Mouse (Mus musculus): ENCODE measurements around the gene Emcn. TPM values are rescaled to one million over a fixed set of nuclear protein-coding genes. Genes with fewer than 3 reads are reported as not detected.

Gene Emcn
- polyA plus RNA-seq, 1 experiment from 2014 or later = 10.8 TPM

DNA sequence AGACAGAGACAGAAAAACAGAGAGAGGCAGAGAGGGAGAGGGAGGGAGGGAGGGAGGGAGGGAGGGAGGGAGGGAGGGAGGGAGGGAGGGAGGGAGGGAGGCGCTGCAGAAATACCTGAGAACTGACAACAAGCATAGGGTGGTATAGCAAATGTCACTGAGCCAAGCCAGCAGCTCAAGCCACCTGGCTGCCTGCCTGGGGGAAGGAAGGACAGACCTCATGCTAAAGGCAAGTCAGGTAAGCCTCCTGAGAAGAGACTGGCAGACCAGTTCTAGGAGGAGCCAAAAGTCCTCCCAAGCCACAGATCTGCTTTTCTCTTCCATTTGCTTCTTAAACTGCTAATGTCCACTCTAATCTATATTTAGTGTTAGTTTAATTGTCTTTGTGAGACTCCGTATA is 22.5 kb upstream of the Emcn start:
- Histone ChIP-seq H3K36me3 (ENCODE audit: control insufficient read depth, insufficient read depth, low read length) (no peaks in the 10 kb centered on the region), H3K4me3 (replicated peaks; ENCODE audit: low read depth, low read length) (no peak overlapping the region), H3K4me1 (ENCODE audit: control insufficient read depth, insufficient read depth, low read length) (peaks cover 7% of the 10 kb centered on the region; the same call in 1 of the 2 replicates), H3K9me3 (ENCODE audit: control insufficient read depth, low read length) (no peaks in the 10 kb centered on the region), H3K27me3 (ENCODE audit: control insufficient read depth, insufficient read depth, low read length) (no peaks in the 10 kb centered on the region), H3K9ac (replicated peaks; ENCODE audit: low read length) (no peak overlapping the region), H3K4me2 (ENCODE audit: low read length) (no peak overlapping the region), H3K27ac (replicated peaks; ENCODE audit: low read depth, low read length) (no peak overlapping the region)
- 95% methylated on average over 2 of the region's 2 CpGs for WGBS
- DNase-seq = no peak
- ATAC-seq (ENCODE audit: low FRiP score, low TSS enrichment) = no peak

DNA sequence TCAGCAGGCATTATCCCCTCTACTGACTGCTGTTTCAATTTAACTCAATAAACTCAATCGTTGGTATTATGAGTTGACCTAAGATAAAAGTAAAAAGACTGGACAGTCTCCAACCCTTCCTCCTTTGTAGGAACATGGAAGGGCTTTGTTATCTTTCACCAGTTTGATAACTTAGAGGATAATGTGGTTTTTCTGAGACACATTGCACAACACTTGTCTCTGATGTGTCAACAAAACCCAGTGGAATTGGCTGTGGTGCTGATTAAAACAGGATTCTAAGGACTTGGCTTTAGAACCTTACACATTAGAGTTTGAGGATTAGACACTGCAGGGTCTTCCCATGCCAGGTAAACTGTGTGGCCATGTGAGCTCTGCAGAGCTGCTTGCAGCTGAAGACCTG is 20.9 kb upstream of the Emcn start:
- H3K4me1 ChIP-seq (ENCODE audit: control insufficient read depth, insufficient read depth, low read length) = peaks cover 7% of the 10 kb centered on the region; the same call in 1 of the 2 replicates
- no peak for ATAC-seq (ENCODE audit: low FRiP score, low TSS enrichment)
- no peaks in the 10 kb centered on the region for H3K27me3 ChIP-seq (ENCODE audit: control insufficient read depth, insufficient read depth, low read length)
- WGBS = 45% methylated on average over 1 of the region's 1 CpGs
- DNase-seq = no peak
- no peaks in the 10 kb centered on the region for H3K36me3 ChIP-seq (ENCODE audit: control insufficient read depth, insufficient read depth, low read length)
- no peak overlapping the region for H3K9ac ChIP-seq (replicated peaks; ENCODE audit: low read length)
- no peaks in the 10 kb centered on the region for H3K9me3 ChIP-seq (ENCODE audit: control insufficient read depth, low read length)
- H3K4me3 ChIP-seq (replicated peaks; ENCODE audit: low read depth, low read length) = no peak overlapping the region
- no peak overlapping the region for H3K4me2 ChIP-seq (ENCODE audit: low read length)
- H3K27ac ChIP-seq (replicated peaks; ENCODE audit: low read depth, low read length) = no peak overlapping the region

DNA sequence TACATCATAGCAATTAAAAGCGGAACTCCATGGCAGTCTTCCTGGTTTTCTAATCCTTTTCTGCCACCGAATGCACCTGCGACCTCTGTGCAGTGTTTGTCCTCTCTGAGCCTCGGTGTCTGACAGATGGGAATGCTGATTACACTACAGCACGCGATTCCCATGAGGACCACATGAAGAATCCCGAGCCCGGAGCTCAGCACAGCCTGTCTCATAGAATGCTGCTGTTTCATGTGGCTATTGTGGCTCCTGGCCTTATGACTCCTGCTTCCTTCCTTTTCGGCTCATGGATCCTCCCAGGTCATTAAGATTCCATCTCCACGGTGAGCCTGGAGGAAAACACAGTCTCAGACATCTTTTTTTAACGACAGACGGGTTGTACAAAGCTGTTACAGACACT is 18.6 kb upstream of the Emcn start:
- H3K9ac ChIP-seq (replicated peaks; ENCODE audit: low read length) = no peak overlapping the region
- DNase-seq (peak; percentile 63), ATAC-seq (ENCODE audit: low FRiP score, low TSS enrichment) (peak; percentile 50; the same call in 1 of the 2 replicates)
- H3K4me1 ChIP-seq (ENCODE audit: control insufficient read depth, insufficient read depth, low read length) = peaks cover 7% of the 10 kb centered on the region; the same call in 1 of the 2 replicates
- no peaks in the 10 kb centered on the region for H3K27me3 ChIP-seq (ENCODE audit: control insufficient read depth, insufficient read depth, low read length)
- peak overlapping the region; percentile 20; the same call in 1 of the 2 replicates for H3K27ac ChIP-seq (replicated peaks; ENCODE audit: low read depth, low read length)
- no peaks in the 10 kb centered on the region for H3K9me3 ChIP-seq (ENCODE audit: control insufficient read depth, low read length)
- WGBS = 46% methylated on average over 12 of the region's 12 CpGs
- H3K4me3 ChIP-seq (replicated peaks; ENCODE audit: low read depth, low read length) = no peak overlapping the region
- H3K4me2 ChIP-seq (ENCODE audit: low read length) = peak overlapping the region; percentile 22
- no peaks in the 10 kb centered on the region for H3K36me3 ChIP-seq (ENCODE audit: control insufficient read depth, insufficient read depth, low read length)

DNA sequence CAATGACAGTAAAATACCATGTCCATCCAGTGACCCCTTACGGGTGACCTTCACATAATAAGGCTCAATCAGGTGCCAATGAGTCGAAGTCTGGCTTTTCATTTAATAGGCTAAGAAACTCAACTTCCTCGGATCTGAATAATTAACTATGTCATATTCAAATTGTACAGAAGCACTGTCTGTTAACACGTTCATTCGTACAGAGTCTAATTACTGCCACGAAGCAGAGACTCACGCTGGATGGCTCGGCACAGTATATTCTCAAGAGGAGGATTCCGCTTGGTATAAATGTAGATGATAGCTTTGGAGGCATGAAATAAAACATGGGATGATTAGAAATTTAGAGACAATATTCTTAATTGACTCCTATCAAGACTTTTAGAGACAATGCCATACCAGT is 11.0 kb upstream of the Emcn start:
- WGBS = 41% methylated on average over 9 of the region's 9 CpGs
- H3K4me1 ChIP-seq (ENCODE audit: control insufficient read depth, insufficient read depth, low read length) = no peaks in the 10 kb centered on the region
- H3K9ac ChIP-seq (replicated peaks; ENCODE audit: low read length) = no peak overlapping the region
- ATAC-seq (ENCODE audit: low FRiP score, low TSS enrichment) = no peak
- H3K27ac ChIP-seq (replicated peaks; ENCODE audit: low read depth, low read length) = no peak overlapping the region
- H3K4me3 ChIP-seq (replicated peaks; ENCODE audit: low read depth, low read length) = no peak overlapping the region
- no peak overlapping the region for H3K4me2 ChIP-seq (ENCODE audit: low read length)
- H3K9me3 ChIP-seq (ENCODE audit: control insufficient read depth, low read length) = no peaks in the 10 kb centered on the region
- DNase-seq = no peak
- H3K27me3 ChIP-seq (ENCODE audit: control insufficient read depth, insufficient read depth, low read length) = no peaks in the 10 kb centered on the region
- no peaks in the 10 kb centered on the region for H3K36me3 ChIP-seq (ENCODE audit: control insufficient read depth, insufficient read depth, low read length)

DNA sequence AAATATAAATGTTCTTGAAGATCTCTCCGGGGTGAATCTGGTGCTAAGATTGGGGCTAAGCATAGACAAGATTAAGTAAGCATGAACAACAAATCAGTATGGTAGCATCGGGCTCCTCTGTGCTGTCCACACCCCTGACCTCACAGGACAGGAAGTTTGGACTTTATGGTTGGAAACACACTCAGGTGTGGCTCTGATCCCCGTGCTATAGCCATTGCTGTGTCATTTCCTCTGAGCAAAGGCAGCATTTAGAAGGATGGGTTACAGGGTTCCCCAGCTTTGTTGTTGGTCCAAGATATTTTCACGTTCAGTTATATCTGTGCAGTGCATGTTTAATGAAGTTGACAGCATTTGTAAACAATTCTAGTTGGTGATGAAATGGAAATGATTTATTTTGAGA is 9.9 kb upstream of the Emcn start:
- ATAC-seq (ENCODE audit: low FRiP score, low TSS enrichment) = no peak
- no peaks in the 10 kb centered on the region for H3K9me3 ChIP-seq (ENCODE audit: control insufficient read depth, low read length)
- H3K36me3 ChIP-seq (ENCODE audit: control insufficient read depth, insufficient read depth, low read length) = no peaks in the 10 kb centered on the region
- 87% methylated on average over 4 of the region's 4 CpGs for WGBS
- H3K27ac ChIP-seq (replicated peaks; ENCODE audit: low read depth, low read length) = no peak overlapping the region
- H3K4me3 ChIP-seq (replicated peaks; ENCODE audit: low read depth, low read length) = no peak overlapping the region
- H3K4me2 ChIP-seq (ENCODE audit: low read length) = no peak overlapping the region
- no peaks in the 10 kb centered on the region for H3K27me3 ChIP-seq (ENCODE audit: control insufficient read depth, insufficient read depth, low read length)
- no peak overlapping the region for H3K9ac ChIP-seq (replicated peaks; ENCODE audit: low read length)
- no peaks in the 10 kb centered on the region for H3K4me1 ChIP-seq (ENCODE audit: control insufficient read depth, insufficient read depth, low read length)
- no peak for DNase-seq

DNA sequence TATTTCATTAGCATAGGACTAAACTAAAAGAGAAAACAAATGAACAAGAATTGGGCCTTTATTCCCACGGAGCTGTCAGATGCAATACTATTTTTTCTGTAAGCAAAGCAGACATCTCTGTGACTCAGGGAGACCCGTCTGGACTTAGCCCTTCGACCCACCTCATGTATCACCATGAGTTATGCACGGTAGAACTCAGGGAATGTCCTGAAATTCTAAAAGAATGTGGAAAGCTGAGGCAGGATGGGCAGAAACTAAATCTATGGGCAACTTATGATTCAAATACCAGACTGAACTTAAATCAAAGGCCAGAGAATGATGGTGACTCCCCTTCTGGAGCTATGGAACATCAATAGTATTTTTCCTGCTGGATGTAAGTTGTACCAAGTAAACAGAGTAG is 8.3 kb upstream of the Emcn start:
- Histone ChIP-seq H3K9me3 (ENCODE audit: control insufficient read depth, low read length) (no peaks in the 10 kb centered on the region), H3K4me3 (replicated peaks; ENCODE audit: low read depth, low read length) (no peak overlapping the region), H3K9ac (replicated peaks; ENCODE audit: low read length) (no peak overlapping the region), H3K27ac (replicated peaks; ENCODE audit: low read depth, low read length) (no peak overlapping the region), H3K4me2 (ENCODE audit: low read length) (no peak overlapping the region), H3K27me3 (ENCODE audit: control insufficient read depth, insufficient read depth, low read length) (no peaks in the 10 kb centered on the region), H3K36me3 (ENCODE audit: control insufficient read depth, insufficient read depth, low read length) (no peaks in the 10 kb centered on the region), H3K4me1 (ENCODE audit: control insufficient read depth, insufficient read depth, low read length) (no peaks in the 10 kb centered on the region)
- DNase-seq (no peak), ATAC-seq (ENCODE audit: low FRiP score, low TSS enrichment) (no peak)
- 83% methylated on average over 4 of the region's 4 CpGs for WGBS

DNA sequence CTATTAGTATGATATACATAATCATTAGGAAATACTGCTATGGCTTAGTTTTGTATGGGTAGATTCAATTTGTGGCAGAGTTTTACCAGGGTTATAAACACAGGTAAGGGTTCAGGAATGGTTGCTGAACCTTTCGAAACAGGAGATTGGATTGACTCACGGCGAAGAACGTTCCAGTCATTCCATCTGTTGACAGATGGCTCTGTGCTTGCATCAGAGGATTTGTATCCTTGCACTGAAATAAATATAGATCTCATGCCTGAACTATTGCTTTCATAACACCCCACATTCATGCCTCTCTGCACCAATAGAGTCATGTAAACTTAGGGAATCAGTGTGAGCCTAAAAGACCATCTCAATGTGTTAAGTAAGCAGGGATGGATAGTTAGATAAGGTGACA is 4.9 kb upstream of the Emcn start:
- no peak overlapping the region for H3K4me3 ChIP-seq (replicated peaks; ENCODE audit: low read depth, low read length)
- ATAC-seq (ENCODE audit: low FRiP score, low TSS enrichment) = no peak
- no peaks in the 10 kb centered on the region for H3K9me3 ChIP-seq (ENCODE audit: control insufficient read depth, low read length)
- no peaks in the 10 kb centered on the region for H3K27me3 ChIP-seq (ENCODE audit: control insufficient read depth, insufficient read depth, low read length)
- H3K4me1 ChIP-seq (ENCODE audit: control insufficient read depth, insufficient read depth, low read length) = no peaks in the 10 kb centered on the region
- no peak overlapping the region for H3K9ac ChIP-seq (replicated peaks; ENCODE audit: low read length)
- DNase-seq = no peak
- H3K36me3 ChIP-seq (ENCODE audit: control insufficient read depth, insufficient read depth, low read length) = no peaks in the 10 kb centered on the region
- no peak overlapping the region for H3K4me2 ChIP-seq (ENCODE audit: low read length)
- 98% methylated on average over 4 of the region's 4 CpGs for WGBS
- H3K27ac ChIP-seq (replicated peaks; ENCODE audit: low read depth, low read length) = no peak overlapping the region

DNA sequence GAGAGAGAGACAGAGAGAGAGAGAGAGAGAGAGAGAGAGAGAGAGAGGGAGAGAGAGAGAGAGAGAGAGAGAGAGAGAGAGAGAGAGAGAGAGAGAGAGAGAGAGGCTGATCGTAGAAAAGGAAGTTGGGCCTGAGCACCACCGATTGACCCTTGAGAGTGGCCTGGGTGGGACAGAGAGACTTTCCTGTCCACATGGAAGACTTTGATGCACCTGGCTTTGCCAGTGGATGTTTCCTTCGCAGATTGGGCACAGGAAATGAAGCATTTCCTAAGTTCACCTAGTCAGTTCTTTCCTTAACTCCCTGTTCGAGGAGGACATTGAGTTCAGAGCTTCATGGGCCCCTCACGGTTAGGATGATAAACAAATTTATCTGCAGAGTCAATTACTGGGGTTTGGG is 2.6 kb downstream of the Emcn start:
- 89% methylated on average over 5 of the region's 5 CpGs for WGBS
- ATAC-seq (ENCODE audit: low FRiP score, low TSS enrichment) (no peak), DNase-seq (no peak)
- no peaks in the 10 kb centered on the region for H3K36me3 ChIP-seq (ENCODE audit: control insufficient read depth, insufficient read depth, low read length)
- H3K9me3 ChIP-seq (ENCODE audit: control insufficient read depth, low read length) = no peaks in the 10 kb centered on the region
- H3K27ac ChIP-seq (replicated peaks; ENCODE audit: low read depth, low read length) = no peak overlapping the region
- H3K9ac ChIP-seq (replicated peaks; ENCODE audit: low read length) = no peak overlapping the region
- no peaks in the 10 kb centered on the region for H3K4me1 ChIP-seq (ENCODE audit: control insufficient read depth, insufficient read depth, low read length)
- H3K4me3 ChIP-seq (replicated peaks; ENCODE audit: low read depth, low read length) = no peak overlapping the region
- no peaks in the 10 kb centered on the region for H3K27me3 ChIP-seq (ENCODE audit: control insufficient read depth, insufficient read depth, low read length)
- H3K4me2 ChIP-seq (ENCODE audit: low read length) = no peak overlapping the region

DNA sequence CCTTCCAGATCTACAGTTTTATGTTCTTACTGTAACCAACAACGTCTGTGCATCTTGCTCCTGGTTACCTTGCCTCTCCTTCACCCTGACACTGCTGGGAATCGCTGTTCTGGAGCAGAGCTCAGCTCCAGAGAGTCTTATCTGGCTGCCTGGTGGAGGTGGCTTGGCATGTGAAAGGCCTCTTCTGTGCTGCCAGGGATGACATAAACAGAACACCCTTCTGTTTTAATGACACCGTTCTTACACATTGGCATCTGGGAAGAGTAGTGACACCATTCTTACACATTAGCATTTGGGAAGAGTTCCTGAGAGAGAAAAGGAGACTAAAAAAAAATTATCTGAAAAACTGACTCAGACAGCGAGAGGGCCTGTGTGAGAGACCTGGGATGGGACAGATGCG is 11.0 kb downstream of the Emcn start:
- no peaks in the 10 kb centered on the region for H3K9me3 ChIP-seq (ENCODE audit: control insufficient read depth, low read length)

More for the DNA sequence above, 11.0 kb downstream of the Emcn start:
- no peak overlapping the region for H3K4me3 ChIP-seq (replicated peaks; ENCODE audit: low read depth, low read length)
- ATAC-seq (ENCODE audit: low FRiP score, low TSS enrichment) (no peak), DNase-seq (no peak)
- H3K9ac ChIP-seq (replicated peaks; ENCODE audit: low read length) = no peak overlapping the region
- H3K4me1 ChIP-seq (ENCODE audit: control insufficient read depth, insufficient read depth, low read length) = no peaks in the 10 kb centered on the region
- 91% methylated on average over 5 of the region's 5 CpGs for WGBS
- no peaks in the 10 kb centered on the region for H3K27me3 ChIP-seq (ENCODE audit: control insufficient read depth, insufficient read depth, low read length)
- no peak overlapping the region for H3K4me2 ChIP-seq (ENCODE audit: low read length)
- no peak overlapping the region for H3K27ac ChIP-seq (replicated peaks; ENCODE audit: low read depth, low read length)
- H3K36me3 ChIP-seq (ENCODE audit: control insufficient read depth, insufficient read depth, low read length) = no peaks in the 10 kb centered on the region
